Mouse (Mus musculus): ENCODE data around the gene Rbm15. TPM values are rescaled to one million over a fixed set of nuclear protein-coding genes. Genes with fewer than 3 reads are reported as not detected.

Rbm15 gene
- polyA plus RNA-seq, 1 experiment, result 7.4 TPM

DNA sequence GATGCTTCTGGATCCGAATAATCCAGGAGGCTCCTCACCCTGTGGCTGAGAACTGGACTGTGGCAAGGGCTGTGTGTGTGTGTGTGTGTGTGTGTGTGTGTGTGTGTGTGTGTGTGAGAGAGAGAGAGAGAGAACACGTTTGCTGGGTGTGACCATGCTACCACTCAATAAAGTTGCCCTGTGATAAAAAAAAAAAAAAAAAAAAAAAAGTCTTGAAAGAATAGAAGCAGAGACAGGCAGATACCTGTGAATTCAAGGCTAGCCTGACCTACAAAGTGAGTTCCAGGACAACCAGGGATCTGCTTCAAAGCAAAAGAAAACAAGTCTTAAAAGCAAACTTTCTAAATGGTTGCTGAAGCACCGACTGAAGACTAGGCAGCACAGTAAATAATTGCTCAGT lies 10.5 kb upstream of the Rbm15 start:
- TF ChIP-seq GATA1 (IDR thresholded peaks at IDR 0.05; ENCODE audit: low read length), result no peak

- no peak for TF ChIP-seq GATA1 (IDR thresholded peaks at IDR 0.05; ENCODE audit: low read length)
Observed at GRCm38 (mm10) chr3:107334202-107334934, 895 bp upstream of the Rbm15 start.

GRCm38 (mm10) chr3:107332960-107333380 lies 503 bp downstream of the Rbm15 start:
- no peak for TF ChIP-seq GATA1 (IDR thresholded peaks at IDR 0.05; ENCODE audit: low read length)

- no peak for TF ChIP-seq GATA1 (IDR thresholded peaks at IDR 0.05; ENCODE audit: low read length)
Observed at GRCm38 (mm10) chr3:107332127-107332959, 1.1 kb downstream of the Rbm15 start.

- TF ChIP-seq GATA1 (IDR thresholded peaks at IDR 0.05; ENCODE audit: low read length), result no peak
Observed at GRCm38 (mm10) chr3:107331746-107332126, 1.7 kb downstream of the Rbm15 start.

DNA sequence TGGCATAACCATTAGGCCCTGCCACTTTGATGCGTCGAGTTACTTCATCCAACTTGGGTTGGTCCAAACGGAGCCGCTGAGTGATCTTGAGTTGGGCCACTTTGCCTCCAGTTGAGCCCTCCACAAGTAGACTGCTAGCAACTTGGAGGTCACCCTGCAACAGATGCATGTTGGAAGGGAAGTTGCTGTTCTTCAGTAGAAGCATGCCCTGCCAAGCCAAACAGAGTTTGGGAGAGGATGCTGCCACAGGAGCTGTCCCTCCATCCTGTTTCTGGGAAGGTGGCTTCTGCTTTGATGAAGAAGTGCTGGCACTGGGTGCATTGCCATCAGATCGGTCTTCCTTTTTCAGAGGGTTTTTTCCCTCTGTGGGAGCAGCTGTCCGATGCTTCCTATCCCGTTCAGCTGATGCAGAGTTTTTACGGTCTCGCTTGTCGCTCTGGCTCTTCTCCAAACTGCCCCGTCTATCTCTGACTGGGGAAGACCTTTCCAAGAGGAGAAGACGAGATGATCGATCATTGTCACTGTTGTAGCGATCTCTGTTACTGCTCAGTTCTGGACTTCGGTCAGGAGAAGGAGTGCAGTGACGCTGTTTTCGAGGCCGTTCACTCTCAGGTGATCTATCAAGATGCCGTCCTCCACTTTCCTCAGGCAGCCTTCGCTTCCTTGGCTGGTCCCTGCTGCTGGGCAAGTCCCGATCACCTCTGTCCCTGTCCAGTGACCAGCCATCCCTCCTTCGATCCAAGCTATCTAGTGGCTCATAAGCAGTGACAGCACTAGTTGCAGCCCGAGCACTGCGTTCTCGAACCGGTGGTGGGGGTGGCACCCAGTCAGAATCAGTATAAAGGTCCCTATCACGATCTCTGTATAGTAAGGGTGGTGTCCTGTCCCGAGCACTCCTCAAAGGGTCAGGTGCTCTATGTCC lies 2.7 kb downstream of the Rbm15 start:
- TF ChIP-seq GATA1 (IDR thresholded peaks at IDR 0.05; ENCODE audit: low read length), result no peak

DNA sequence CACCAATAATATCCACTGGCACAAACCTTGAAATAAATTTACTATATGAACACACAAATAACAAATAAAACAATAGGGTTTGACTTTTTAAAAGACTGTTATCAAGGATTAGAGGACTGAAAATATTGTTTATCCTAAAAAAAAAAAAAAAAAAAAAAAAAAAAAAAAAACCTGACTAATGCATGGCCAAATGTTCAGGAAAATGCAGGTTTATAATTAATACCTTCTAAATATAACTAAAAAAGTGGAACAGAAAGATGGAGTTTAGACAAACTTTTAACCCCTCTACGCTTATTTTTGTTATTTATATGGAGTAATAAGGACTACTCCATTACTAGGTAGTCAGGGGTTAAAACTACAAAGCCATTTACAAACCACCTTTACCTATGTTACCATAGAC lies 7.0 kb downstream of the Rbm15 start:
- TF ChIP-seq GATA1 (IDR thresholded peaks at IDR 0.05; ENCODE audit: low read length), result no peak

DNA sequence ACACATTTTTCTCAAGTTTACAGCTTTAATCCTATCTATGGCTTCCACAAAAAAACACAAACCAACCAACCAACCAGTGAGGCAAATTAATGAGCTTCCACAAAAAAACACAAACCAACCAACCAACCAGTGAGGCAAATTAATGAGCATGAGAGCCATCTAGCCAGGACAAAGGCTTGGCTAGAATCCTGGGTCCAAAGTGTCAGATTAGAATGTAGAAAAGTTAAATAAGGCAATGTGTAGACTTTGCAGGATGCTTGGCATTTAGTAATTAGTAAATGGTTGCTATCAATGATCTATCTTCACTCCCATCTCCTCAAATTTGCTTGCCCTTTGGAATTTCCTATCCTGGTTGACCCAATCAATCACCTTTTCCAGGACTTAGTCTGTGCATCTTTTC lies 11.7 kb downstream of the Rbm15 start:
- TF ChIP-seq GATA1 (IDR thresholded peaks at IDR 0.05; ENCODE audit: low read length), result no peak

DNA sequence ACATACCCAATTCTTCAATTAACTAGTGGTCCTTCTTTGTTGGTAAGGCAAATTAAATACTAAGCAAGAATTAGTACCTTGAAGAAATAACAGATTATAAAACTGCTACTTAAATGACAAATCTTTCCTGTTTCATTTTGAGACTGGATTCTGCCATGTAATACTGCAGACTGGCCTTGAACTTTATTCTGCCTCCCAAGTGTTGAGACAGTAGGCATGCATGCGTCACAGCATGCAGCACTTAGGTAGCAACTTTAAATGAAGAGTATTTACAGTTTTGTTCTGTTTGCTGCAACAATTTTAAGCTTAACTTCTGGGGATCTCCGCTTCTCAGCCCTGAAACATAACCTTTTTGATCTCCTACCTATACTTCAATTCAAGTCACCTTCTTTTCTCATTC lies 12.3 kb downstream of the Rbm15 start:
- TF ChIP-seq GATA1 (IDR thresholded peaks at IDR 0.05; ENCODE audit: low read length), result no peak

DNA sequence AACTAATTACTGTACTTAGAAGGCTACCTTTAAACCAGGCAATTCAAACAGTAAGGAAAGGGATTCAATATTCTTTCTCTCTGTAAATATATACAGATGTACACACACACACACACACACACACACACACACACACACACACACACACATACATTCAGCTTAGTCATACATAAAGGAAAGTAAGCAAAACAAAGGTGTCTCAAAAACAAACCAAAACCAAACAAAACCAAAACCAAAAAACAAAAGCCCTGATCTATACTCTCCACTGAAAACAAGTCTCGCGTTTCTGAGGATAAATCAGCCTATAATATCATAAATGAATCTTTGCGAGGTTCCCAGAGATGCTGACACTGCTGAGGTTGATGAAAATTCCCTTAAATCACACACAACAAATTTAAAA lies 16.1 kb downstream of the Rbm15 start:
- no peak for TF ChIP-seq GATA1 (IDR thresholded peaks at IDR 0.05; ENCODE audit: low read length)

- no peak for TF ChIP-seq GATA1 (IDR thresholded peaks at IDR 0.05; ENCODE audit: low read length)
Observed at GRCm38 (mm10) chr3:107295672-107296360, 37.7 kb downstream of the Rbm15 start.

- no peak for TF ChIP-seq GATA1 (IDR thresholded peaks at IDR 0.05; ENCODE audit: low read length)
Observed at GRCm38 (mm10) chr3:107290764-107291381, 42.6 kb downstream of the Rbm15 start, which contains the start of gene Slc16a4. Gene Slc16a4, plus strand, starts transcription at chr3:107291230.

GRCm38 (mm10) chr3:107287346-107287745 lies 46.1 kb downstream of the Rbm15 start:
- no peak for TF ChIP-seq GATA1 (IDR thresholded peaks at IDR 0.05; ENCODE audit: low read length)

GRCm38 (mm10) chr3:107286123-107286522 lies 47.4 kb downstream of the Rbm15 start:
- no peak for TF ChIP-seq GATA1 (IDR thresholded peaks at IDR 0.05; ENCODE audit: low read length)

Data from G1E-ER4 (cell line).